Mouse (Mus musculus) lung, adult 2 months (tissue): Measurements from ENCODE around the gene Kit.

Experiments
- CTCF ChIP-seq: fragments of 200-500 bp; IDR thresholded peaks from 2 replicates; pipeline ENCODE4 v1.5.1; 2011; ENCODE audit warnings: mild to moderate bottlenecking, low read length, control low read depth; ENCODE audit not compliant: insufficient read depth
- POLR2A ChIP-seq: fragments of 200-500 bp; IDR thresholded peaks from 2 replicates; pipeline ENCODE4 v1.6.1; 2011; ENCODE audit warnings: low read depth, mild to moderate bottlenecking, control low read depth, low read length, borderline replicate concordance; ENCODE audit errors: extremely low read depth

GRCm38 (mm10) chr5:75581926-75582325 is 7.2 kb downstream of the Kit start:
- TF ChIP-seq CTCF, result no peak
- TF ChIP-seq POLR2A, result no peak
